Mouse (Mus musculus) c-Kit-negative CD71-positive TER-119-positive erythroid progenitor cells, embryonic 14.5 days (primary cell): ENCODE results near the gene Ptprm.

Source experiments
- DNase-seq: peaks from one replicate; pipeline ENCODE4 v3.0.0-alpha.2; 2013; ENCODE audit warnings: low read depth, low spot score

The Ptprm gene

DNA sequence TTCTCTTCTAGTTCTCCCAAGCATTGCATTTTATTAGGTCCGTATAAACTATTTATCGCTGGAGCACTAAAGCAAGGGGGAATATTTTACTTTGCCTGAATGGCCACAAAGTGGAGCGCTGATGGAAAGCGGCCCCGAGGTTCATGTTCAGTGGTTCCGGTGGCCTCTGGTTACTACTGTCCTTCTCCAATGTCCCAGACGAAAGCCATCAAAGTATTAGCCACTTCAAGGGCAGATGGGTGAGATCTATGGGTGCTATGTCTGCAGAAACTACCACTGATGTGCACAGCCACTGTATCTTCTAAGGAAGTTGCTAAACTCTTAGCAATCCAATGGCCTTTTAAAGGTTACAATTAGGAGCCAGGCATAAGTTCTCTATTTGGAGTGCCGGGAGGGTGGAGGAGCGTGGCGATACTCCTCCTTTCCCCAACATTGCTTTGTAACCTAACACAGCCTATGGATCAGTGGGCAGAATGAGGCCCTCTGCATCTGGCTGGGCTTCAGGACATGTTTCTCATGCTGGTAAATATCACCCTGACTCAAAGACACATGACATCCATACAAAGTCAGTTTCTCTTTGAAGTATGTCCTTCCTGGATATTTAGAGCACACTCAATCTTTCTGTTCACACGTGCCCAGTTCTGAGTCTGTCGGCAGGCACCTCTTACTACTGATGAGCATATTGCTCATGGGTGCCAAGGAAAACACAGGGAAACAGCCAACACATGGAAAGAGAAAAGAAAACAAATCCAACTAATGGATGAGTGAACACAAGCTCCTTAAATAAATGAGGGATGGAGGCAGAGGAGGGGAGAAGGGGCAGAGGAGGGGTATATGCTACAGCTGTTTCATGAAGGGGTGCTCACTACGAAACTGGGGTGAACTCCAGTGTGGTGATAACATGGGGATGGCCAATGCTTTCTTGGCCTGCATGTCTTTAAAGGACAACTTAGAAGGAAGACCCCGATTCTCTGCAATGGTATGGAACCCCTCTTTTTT, 584.6 kb downstream of the Ptprm start:
- DNase-seq: no peak

DNA sequence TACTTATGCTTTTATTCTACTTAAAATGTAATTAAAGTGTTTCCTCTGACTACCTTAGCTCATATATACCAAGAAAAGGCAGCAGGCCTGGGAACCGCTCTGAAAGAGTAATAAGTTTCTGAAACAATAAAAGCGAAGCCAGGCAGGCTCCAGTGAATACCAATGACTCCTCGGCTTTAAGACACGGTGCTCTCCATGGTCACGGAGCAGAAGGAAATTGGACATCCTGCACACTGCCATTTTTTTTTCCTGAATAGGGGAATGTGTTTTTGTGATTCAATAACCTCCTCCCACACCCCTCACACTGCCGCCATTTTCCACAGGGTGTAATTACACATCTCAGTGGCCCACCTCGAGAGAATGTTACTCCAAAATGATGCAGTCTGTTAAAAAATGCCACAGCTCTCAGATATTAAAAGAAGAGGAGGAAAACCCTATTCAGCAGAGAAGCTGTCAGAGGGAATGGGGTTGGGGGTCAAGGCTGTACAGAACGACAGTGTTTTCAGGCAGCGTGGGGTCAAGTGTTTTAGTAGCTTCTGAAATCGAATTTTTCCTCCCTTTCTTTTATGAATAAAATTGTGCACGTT, 585.5 kb downstream of the Ptprm start:
- DNase-seq: no peak

DNA sequence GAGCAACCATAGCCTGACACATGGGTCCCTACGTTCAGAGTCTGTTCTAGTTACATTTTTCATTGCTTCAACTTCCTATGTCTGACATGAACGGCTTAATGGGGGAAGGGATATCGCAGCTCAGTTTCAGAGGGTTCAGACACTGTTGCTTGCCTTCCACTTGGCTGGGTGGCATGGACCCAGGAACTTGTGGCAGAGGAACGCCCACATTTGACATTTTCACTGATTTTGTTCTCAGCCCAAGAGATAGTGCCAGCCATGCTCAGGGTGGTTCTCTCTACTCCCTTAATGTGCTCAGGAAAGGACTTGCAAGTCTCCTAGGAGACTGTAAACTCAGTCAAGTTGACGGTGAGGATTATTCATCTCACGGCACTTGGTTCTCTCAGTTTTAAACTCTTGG, 588.1 kb downstream of the Ptprm start:
- DNase-seq: no peak

DNA sequence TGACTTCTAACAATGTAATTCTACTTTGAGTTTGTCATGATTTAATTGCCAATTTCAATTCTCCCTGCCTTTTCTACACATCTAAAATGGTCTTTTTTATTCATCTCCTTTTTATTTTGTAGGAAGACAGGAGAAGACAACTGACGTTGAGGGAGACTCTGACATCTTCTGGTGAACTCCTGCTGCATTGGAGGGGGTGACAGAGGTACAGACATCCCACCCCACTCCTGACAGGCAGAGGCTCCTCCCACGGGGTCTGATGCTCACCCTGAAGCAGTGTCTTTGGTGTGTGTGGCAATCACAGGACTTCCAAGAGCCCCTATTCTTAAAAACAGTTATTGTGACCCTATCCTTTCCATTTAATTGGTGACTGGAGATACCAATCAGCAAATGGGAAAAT, 589.8 kb downstream of the Ptprm start:
- no peak for DNase-seq

DNA sequence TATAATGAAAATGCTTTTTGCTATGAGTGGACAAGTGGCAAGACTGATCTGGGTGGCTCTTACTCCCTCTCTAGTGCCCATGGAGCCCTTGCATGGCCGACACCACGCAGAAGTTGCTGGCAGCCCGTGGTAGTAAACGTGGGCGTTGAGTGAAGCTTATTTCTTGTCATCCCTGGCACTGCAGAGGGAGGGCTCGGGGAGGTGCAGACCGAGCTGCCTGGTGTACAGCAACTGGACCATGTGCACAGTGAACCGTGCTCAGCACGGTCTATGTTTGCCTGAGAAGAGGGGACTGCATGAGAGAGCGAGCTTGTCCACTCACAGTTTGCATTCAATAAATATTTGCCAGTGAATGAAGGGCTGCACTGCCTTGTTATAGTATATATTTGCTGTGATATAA, 591.5 kb downstream of the Ptprm start:
- DNase-seq: no peak

DNA sequence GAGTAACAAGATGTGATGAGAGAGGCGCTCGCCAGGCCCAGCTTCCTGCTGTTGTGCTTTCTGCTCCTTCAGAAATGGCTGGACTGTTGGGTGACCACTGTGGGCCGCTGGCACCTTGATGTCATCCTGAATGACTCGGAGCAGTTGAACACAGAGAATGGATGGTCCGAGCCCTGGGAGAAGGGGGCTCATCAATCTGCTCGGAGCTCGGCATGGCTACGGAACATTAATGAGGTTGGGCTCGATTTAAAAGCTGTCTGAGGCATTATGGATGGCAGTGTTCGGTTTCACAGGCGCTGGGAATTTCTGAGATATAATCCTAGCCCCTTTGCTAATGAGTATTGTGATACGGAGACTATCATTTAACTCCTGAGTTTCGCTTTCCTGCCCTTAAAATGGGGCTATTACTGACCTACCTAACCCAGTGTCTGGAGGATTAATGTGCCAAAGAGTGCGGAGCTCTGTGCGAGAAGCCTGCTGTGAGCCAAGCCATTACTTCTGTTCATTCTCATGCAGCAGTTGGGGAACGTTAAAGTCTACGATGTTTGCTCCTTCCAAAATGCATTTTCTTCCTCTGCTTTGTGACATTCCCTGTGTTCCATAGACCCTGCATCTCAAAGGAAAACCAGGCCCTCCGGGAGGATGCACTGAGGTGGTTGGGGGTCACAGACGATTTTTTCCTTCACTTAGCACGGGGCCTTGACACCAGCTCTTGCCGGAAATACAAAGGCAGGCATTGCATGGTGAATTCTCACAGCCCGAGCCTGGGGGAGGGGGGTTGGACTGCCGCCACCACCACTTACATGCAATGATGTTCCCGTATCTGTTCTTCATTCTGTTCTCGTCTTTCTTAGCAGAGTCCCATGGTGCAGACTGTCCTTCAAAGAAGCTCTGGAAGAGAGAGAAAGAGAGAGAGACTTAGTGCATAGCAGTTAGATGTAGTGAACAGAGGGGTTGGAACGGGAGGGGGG, 592.6 kb downstream of the Ptprm start:
- no peak for DNase-seq

DNA sequence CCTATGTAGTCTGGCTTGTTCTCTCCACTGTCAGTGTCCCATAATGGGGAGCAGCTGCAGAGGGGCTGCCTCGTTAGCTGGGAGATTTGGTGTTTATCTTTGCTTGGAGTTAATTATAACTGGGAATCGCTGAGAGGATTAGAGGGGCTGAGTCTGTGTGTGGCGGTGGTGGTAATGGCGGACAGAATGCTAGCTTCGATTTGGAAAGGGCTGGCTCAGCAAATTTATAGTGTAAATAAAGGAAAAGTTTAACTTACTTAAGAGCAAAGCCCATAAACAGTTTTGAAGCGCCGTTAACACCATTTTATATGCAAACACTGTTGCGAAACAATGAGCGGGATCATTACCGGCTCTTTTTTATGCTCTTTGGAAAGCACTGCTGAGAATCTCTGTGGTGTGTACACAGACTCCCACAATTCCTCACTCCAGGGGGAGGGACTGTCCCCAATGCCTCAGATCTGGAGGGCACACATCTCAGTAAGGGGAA, 597.2 kb downstream of the Ptprm start:
- no peak for DNase-seq

DNA sequence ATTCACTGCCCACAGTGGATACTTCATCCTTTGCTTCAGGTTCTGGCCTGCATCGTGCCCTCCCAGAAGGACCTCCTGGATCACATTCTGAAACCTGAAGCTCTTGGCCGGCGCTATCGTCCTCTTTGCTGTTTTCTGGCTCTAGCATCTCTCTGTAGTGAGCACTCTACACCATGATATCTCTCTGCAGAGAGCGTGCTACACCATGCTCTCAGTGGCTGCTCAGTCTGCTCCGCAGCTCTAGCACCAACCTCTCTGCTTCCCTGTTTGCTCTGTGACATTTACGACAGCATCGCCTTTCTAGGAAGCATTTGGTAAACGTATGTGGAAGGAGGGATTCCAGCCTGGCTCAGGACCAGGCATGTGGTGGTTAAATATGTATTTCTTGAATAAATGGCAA, 597.8 kb downstream of the Ptprm start:
- DNase-seq: no peak

DNA sequence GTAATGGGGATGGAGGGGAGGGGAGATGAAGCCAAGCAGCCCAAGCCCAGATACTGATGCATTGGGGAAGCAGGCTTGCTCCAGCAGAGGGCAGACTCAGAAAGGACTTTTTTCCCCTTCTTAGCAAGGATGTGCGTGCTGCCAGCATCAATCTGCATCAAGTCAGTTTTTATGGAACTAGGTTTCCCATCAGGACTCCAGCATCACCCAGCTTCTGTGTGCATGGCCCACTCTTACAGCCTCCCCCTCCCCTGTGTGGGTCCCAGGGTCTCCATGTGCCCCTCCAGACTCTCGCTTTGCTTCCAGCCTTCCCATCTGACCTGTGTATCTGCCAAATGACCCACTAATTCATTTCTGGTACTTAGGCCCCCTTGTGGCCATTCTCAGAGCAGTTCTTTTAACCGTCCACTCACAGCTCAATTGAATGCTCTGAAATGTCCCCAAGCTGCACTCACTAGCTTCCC, 599.0 kb downstream of the Ptprm start:
- no peak for DNase-seq

DNA sequence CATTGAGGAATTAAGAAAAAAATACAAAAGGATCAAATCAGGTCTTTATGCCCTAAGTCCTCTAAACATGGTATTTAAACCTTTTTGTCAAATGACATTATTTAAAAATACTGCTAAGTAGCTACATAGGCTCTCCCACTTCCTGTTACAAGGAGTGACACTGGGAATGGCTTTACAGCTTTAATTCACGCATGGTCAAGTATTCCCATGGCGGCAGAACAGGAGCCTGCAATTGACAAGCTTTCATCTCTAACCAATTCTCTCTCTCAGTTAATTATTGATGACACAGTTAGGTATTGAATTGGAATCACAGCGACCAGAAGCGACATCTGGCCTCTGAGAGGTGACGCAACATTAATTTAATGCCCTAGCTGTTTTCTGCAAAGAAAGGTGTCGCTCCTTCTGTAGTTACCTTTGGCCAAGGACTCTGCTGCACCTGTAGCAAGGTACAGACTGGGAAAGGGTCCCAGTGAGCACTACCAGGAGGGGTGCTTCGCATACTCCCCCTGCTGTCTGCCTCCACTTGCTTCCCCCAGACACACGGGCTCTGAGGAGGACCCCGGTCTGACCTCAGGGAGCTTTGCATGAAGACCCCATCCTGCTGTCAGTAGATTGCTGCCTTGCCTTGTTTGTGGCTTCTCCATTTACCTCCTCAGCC, 599.9 kb downstream of the Ptprm start:
- no peak for DNase-seq

DNA sequence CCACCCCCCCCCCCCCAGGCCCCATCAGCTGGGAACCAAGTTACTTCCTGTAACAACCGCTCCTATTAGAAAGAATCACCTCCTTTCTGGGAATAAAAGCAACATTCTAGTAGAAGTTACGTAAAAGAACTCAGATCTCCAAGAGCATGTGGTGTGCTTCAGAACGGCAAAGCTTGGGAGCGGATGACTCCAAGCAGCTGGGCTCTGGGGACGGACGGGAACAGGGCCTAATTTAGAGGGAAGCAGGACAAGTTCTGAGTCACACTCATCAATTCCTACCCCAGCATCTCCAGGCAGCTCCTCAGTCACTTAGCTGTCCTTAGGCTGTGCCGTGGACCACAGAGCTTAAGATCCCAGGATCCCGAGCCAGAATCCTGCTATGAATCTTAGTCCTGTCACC, 602.5 kb downstream of the Ptprm start:
- DNase-seq: no peak

DNA sequence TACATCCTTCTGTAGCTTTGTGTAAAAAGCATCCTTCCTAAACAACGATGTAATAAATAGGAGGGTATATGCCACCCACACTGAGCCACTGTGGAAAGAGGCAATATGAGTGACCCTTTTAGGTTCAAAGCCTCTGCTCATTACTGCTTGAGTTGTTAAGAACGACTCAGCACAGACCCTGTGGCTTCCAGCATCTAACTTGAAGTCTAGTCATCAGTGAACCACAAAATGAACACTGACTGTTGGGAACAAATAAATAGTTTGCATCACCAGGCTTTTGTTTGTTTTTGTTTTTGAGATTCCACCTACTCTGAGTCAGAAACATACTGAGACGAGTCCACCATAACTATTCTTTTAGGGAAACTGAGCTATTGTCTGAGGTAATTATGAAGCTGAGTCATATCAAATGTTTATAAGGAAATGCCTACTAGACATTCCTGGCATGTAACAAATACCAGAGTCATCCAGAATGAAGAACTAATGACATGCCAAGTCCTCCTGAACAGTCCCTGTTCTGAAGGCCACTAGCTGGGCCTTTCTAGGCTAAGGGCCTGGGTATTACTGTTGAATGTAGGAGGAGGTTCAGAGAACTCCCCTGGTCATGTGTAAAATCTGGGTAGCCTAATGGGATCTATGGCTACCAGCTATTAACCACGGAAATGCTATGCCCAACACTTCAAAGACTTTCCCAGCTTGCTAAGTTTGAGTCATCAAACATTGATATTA, 603.6 kb downstream of the Ptprm start:
- DNase-seq: no peak

DNA sequence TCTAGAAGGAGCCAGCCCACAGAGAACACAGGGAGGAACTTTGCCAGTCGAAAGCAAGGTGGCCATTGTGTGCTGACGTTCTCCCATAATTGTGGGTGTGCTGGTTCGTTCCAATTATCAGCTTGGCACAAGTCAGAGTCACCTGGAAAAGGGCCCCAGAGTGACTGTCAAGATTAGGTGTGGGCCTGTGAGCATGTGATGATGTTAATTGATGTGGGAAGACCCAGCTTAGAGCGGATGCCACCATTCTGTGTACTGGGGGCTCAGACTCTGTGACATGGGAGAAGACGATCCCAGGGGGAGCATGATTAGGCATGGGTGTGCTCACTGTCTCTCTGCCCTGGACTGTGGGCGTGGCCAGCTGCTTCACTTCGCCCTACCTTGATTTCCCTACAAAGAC, 604.3 kb downstream of the Ptprm start:
- DNase-seq: no peak

DNA sequence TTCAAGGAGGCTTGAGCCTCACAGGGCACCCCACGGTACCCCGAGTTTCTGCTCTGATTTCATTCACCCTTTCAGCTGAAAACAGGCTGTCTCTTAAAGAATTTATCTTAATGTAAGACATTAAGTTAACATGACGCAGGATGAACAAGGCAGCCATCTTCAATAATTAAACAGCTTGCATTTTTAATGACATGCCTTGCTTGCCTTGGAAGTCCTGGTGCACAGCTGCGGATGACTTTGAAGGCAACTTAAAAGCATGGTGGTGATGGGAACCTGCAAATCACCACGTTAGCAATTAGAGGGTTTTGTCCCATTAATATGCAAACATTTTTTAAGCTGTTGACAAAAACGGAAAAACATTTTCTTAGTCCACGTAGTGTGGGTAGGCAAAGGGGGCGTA, 607.8 kb downstream of the Ptprm start:
- DNase-seq: no peak

DNA sequence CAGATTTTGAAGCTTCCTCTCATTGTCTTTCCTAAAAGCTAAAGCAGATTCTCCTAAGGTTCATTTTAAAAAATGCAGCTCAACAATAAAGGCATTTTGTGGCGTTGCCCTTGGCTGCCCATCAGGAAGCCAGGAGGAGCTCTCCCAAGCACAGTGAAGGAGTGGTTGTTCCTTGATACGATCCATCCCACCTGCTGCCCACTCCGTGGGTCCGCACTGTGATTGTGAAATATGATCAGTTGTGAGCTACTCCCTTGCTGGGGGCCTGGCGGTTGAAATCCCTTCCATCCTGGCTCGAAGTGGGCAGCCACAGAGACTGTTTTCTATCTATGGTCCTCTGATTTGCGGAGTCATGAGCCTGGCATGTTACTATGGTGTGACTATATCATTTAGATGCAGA, 610.9 kb downstream of the Ptprm start:
- no peak for DNase-seq

DNA sequence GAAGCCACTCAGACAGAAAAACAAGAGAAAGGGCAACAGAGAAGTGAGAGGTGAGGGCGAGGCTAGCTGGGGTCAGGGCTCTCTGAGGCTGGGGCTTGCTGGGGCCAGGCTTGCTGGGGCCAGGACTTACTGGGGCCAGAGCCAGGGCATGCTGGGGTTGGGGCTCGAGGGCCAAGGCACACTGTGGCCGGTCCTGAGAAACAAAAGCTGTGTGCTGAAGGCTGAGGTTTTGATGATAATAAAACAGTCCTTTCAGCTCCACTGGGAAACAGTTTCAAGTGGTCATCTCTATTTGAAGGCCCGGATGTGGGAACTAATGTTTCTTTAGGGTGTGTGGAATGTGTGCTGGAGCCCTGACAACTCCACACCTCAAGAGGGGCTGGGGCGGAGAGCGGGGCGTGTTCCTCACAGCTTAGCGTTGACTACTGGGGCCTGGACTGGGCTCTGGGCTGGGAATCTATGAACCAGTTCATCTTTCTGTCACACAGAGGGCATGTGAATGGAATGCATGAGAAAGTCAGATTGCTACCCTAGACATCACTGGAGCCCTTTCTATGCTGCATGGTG, 615.4 kb downstream of the Ptprm start:
- no peak for DNase-seq

DNA sequence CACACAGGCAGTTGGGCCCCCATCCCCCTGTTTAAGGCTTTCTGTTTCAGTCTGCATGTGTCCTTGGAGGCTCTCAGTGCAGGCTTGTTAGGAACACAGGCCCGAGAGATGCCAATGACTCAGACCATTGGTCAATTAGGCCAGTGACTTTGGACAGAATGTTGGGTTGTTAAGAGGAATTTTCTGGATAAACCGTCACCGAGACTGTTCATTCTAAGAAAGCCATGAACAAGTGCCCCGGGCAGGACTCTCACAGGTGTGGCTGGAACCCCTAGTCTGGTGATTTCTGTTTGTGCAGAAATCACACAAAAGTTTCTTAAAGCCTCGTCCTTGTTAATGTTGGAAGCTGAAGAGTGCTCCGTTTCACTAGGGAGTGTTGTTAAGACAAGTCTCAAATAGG, 615.9 kb downstream of the Ptprm start:
- no peak for DNase-seq

DNA sequence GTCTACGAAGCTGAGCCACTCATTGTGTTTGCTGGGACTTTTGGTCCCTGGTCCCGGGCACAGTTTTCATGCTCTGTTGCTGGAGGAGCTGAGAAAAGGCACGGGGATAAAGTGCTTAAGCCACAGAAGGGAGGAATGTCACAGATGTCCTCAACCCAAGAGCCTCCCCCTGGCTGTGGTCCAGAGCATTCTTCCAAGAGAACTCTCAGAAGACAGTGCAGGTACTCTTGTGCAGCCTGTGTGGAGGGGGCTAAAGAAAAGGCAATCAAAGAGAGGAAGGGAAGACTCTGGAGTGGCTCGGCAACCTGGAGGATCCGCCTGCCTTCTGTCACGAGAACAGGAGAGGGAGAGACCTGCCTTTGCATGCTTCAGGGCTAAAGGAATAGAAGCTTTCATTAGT, 617.8 kb downstream of the Ptprm start:
- no peak for DNase-seq

DNA sequence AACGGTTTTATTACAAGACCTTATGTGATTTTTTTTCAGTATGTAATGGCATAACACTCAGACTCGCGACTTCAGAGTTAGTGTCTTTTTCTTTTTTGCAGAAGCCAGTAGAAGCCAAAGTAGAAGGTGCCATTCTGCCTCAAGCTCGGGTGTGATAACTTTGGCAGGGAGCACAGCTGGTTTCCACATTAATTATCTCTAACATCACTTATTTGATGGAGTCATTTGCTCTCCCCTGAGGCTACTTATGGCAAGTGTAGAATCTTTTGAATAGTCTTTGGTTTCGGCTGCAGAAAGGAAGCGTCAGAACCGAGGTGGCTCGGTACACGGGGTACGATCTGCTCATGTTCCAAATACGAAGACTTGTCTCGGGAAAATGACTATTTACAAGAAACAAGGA, 620.7 kb downstream of the Ptprm start:
- DNase-seq: no peak

DNA sequence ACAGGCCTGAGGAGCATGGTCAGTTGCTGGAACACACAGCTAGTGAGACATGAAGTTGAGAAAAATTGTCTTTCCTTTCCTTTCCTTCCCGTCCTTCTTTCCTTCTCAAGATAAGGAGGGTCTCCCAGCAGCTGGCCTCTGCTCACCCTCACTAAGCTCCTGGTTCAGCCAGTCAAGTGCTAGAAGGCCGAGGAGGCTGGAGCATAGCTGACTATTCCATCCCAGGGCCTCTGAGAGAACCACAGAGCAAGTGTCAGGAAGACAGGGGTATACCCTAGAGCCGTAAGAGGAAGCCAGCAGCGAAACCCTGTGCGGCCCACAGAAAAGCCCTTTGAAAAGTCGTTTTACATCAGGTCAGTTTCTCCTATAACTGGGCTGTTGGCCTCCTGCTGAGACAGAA, 624.3 kb downstream of the Ptprm start:
- no peak for DNase-seq
